Mouse (Mus musculus) T-helper 1 cell (primary cell): ENCODE data around the gene Flrt2.
"Not testable (repeated sequence)": the region's sequence is repeated elsewhere in the genome, so short reads cannot be mapped to it uniquely, and the experiment has no call there.

Experiments
- in situ Hi-C: fragments of 300-600 bp; cut with MboI, MseI; formaldehyde crosslinking; loops from one replicate; pipeline ENCODE4 v1.15.1; 2025; ENCODE audit warnings: high pct_unique_total_duplicates

The Flrt2 gene

GRCm38 (mm10) chr12:95691961-95692767 is at the start of gene Flrt2:
Gene Flrt2 (plus strand): TSS chr12:95692226.
- in situ Hi-C loops, result no loop called here

GRCm38 (mm10) chr12:95642226-95642625 is 49.8 kb upstream of the Flrt2 start:
- in situ Hi-C loops, result no loop called here

GRCm38 (mm10) chr12:95647179-95647578 is 44.8 kb upstream of the Flrt2 start:
- in situ Hi-C loops, result not testable (repeated sequence)

GRCm38 (mm10) chr12:95652172-95653156 is 39.6 kb upstream of the Flrt2 start:
- in situ Hi-C loops, result no loop called here

GRCm38 (mm10) chr12:95656594-95656993 is 35.4 kb upstream of the Flrt2 start:
- in situ Hi-C loops, result no loop called here

GRCm38 (mm10) chr12:95667296-95667695 is 24.7 kb upstream of the Flrt2 start:
- in situ Hi-C loops, result no loop called here

- in situ Hi-C loops, result no loop called here
Observed at GRCm38 (mm10) chr12:95675711-95676110, 16.3 kb upstream of the Flrt2 start.

- in situ Hi-C loops, result no loop called here
Observed at GRCm38 (mm10) chr12:95690819-95691218, 1.2 kb upstream of the Flrt2 start.

- in situ Hi-C loops, result no loop called here
Observed at GRCm38 (mm10) chr12:95692948-95693650, 1.1 kb downstream of the Flrt2 start.

GRCm38 (mm10) chr12:95693651-95694471 is 1.8 kb downstream of the Flrt2 start:
- in situ Hi-C loops, result no loop called here

- in situ Hi-C loops, result no loop called here
Observed at GRCm38 (mm10) chr12:95694507-95694906, 2.5 kb downstream of the Flrt2 start.

- in situ Hi-C loops, result no loop called here
Observed at GRCm38 (mm10) chr12:95694991-95695833, 3.2 kb downstream of the Flrt2 start.

- in situ Hi-C loops, result no loop called here
Observed at GRCm38 (mm10) chr12:95695834-95696521, 4.0 kb downstream of the Flrt2 start.

GRCm38 (mm10) chr12:95696522-95697025 is 4.5 kb downstream of the Flrt2 start:
- in situ Hi-C loops, result no loop called here

- in situ Hi-C loops, result no loop called here
Observed at GRCm38 (mm10) chr12:95698556-95698955, 6.5 kb downstream of the Flrt2 start.

GRCm38 (mm10) chr12:95700746-95701145 is 8.7 kb downstream of the Flrt2 start:
- in situ Hi-C loops, result no loop called here

- in situ Hi-C loops, result no loop called here
Observed at GRCm38 (mm10) chr12:95701580-95701979, 9.6 kb downstream of the Flrt2 start.

- in situ Hi-C loops, result no loop called here
Observed at GRCm38 (mm10) chr12:95705006-95705405, 13.0 kb downstream of the Flrt2 start.

GRCm38 (mm10) chr12:95723265-95723664 is 31.2 kb downstream of the Flrt2 start:
- in situ Hi-C loops, result no loop called here
